Mouse (Mus musculus) erythroblast, embryonic 14.5 days (primary cell): Measurements from ENCODE around the gene Dgkz.

Source experiments
- GATA1 ChIP-seq: IDR thresholded peaks from 2 replicates; pipeline ENCODE4 v1.6.1; 2012; ENCODE audit warnings: low read length, inconsistent platforms, mixed read lengths
- TAL1 ChIP-seq: IDR thresholded peaks from 3 replicates; pipeline ENCODE4 v1.6.1; 2012; ENCODE audit warnings: low read length, inconsistent platforms, mixed read lengths

GRCm38 (mm10) chr2:91963443-91963932 is 12.2 kb downstream of the Dgkz start:
- TF ChIP-seq GATA1 (no peak), TAL1 (no peak)
